Comparison of ENCODE assay signal across 20 mouse cellular contexts in the genomic region with DNA sequence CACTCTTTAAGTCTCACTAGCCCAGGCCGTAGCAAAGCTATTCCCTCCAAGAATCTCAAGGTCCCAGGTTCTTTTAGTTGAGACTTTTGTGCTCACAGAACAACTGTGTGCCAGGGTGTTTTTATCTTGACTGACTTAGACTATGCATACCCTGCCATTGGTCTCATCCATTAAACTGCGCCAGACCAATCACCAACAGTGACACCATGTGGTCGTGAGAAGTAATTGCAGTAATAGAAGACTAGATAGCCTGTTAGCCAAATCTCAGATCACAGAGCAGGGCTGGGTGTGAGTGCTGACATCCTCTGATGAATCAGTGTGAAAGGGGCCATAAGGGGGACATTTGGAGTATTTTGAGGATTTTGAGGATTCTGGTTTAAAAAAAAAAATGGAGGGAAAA.
A peak's percentile ranks its signal among the peaks of the same experiment; 100 is the strongest.
DNase-seq lines count a peak whose midpoint lies in the region; ATAC-seq and TF ChIP-seq lines count a peak whose summit lies in the region.
"Had no signal": no experiment of that assay in that cellular context is flagged by ENCODE, and none has a peak within 500 bp of the region (broad histone marks: within the 10 kb centered on the region; RNA-seq: fewer than 3 reads in every experiment).

No protein-coding gene starts in this region.

- no peak overlapping the region for H3K27ac ChIP-seq in heart, adult 2 months
- H3K27ac ChIP-seq in heart, embryonic 12.5 days (ENCODE audit: poor library complexity, severe bottlenecking) = no peak overlapping the region
- no peak overlapping the region for H3K27ac ChIP-seq in liver, postnatal 0 days (ENCODE audit: low read depth)
- H3K27ac ChIP-seq in MEL (ENCODE audit: control insufficient read depth, low read depth, low read length) = no peak overlapping the region
- no peak overlapping the region for H3K27ac ChIP-seq in stomach, postnatal 0 days (replicated peaks)
- H3K27ac ChIP-seq: forebrain, embryonic 15.5 days; heart, embryonic 15.5 days; hindbrain, embryonic 10.5 days; limb, embryonic 15.5 days; lung, embryonic 15.5 days; midbrain, embryonic 13.5 days had no signal

- TF ChIP-seq RAD21 in MEL (IDR thresholded peaks at IDR 0.05; ENCODE audit: low read depth, low read length) = peak; percentile 53

- WGBS in heart, adult 2 months = 69% methylated on average over 3 of the region's 3 CpGs
- 65% methylated on average over 3 of the region's 3 CpGs for WGBS in heart, embryonic 12.5 days
- 72% methylated on average over 3 of the region's 3 CpGs for WGBS in liver, postnatal 0 days (ENCODE audit: insufficient replicate concordance)
- WGBS in stomach, postnatal 0 days = 73% methylated on average over 3 of the region's 3 CpGs

- no peaks in the 10 kb centered on the region for H3K27me3 ChIP-seq in heart, adult 2 months (ENCODE audit: control insufficient read depth, insufficient read depth, low read length)
- H3K27me3 ChIP-seq in heart, embryonic 12.5 days (replicated peaks) = peaks cover 9% of the 10 kb centered on the region
- H3K27me3 ChIP-seq in liver, postnatal 0 days (ENCODE audit: insufficient read depth, low read length) = no peaks in the 10 kb centered on the region
- H3K27me3 ChIP-seq in MEL (ENCODE audit: control insufficient read depth in 1 of 2, insufficient read depth in 2 of 2, low read length in 2 of 2) = no peaks in the 10 kb centered on the region
- no peaks in the 10 kb centered on the region for H3K27me3 ChIP-seq in stomach, postnatal 0 days (ENCODE audit: control insufficient read depth, insufficient read depth, low read length)
- H3K27me3 ChIP-seq: forebrain, embryonic 15.5 days; heart, embryonic 15.5 days; limb, embryonic 15.5 days; lung, embryonic 15.5 days; midbrain, embryonic 13.5 days had no signal

- H3K9me3 ChIP-seq in heart, embryonic 12.5 days (replicated peaks) = peaks cover 9% of the 10 kb centered on the region; the same call in 1 of the 2 replicates
- H3K9me3 ChIP-seq in liver, postnatal 0 days (ENCODE audit: low read length) = peaks cover 7% of the 10 kb centered on the region
- H3K9me3 ChIP-seq in MEL (replicated peaks; ENCODE audit: insufficient read depth, low read length) = no peaks in the 10 kb centered on the region
- no peaks in the 10 kb centered on the region for H3K9me3 ChIP-seq in stomach, postnatal 0 days (ENCODE audit: control insufficient read depth, low read length)
- H3K9me3 ChIP-seq: forebrain, embryonic 15.5 days; heart, embryonic 15.5 days; hindbrain, embryonic 10.5 days; limb, embryonic 15.5 days; lung, embryonic 15.5 days had no signal

- intact Hi-C loops in heart, adult 2 months (cut with DNase I) = no loop called here

- H3K4me3 ChIP-seq in heart, adult 2 months = no peak overlapping the region
- no peak overlapping the region for H3K4me3 ChIP-seq in heart, embryonic 12.5 days
- no peak overlapping the region for H3K4me3 ChIP-seq in liver, postnatal 0 days (ENCODE audit: low read depth, low read length)
- H3K4me3 ChIP-seq in MEL (ENCODE audit: control insufficient read depth in 1 of 2, insufficient read depth in 1 of 2, low read depth in 2 of 2, low read length in 2 of 2) = no peak overlapping the region
- no peak overlapping the region for H3K4me3 ChIP-seq in stomach, postnatal 0 days (ENCODE audit: low read depth, low read length)
- H3K4me3 ChIP-seq: erythroblast, embryonic 14.5 days; forebrain, embryonic 15.5 days; heart, embryonic 15.5 days; hindbrain, embryonic 10.5 days; limb, embryonic 15.5 days; lung, embryonic 15.5 days; midbrain, embryonic 13.5 days had no signal

- H3K9ac ChIP-seq in heart, adult 2 months (ENCODE audit: low read depth, low read length) = no peak overlapping the region
- H3K9ac ChIP-seq in heart, embryonic 12.5 days = no peak overlapping the region
- H3K9ac ChIP-seq in liver, postnatal 0 days (replicated peaks) = no peak overlapping the region
- no peak overlapping the region for H3K9ac ChIP-seq in MEL (ENCODE audit: control insufficient read depth, low read depth, low read length, poor library complexity, severe bottlenecking)
- no peak overlapping the region for H3K9ac ChIP-seq in stomach, postnatal 0 days (ENCODE audit: low read length)
- H3K9ac ChIP-seq: forebrain, embryonic 15.5 days; heart, embryonic 15.5 days; limb, embryonic 15.5 days; lung, embryonic 15.5 days; midbrain, embryonic 13.5 days had no signal

- no peaks in the 10 kb centered on the region for H3K36me3 ChIP-seq in heart, adult 2 months (ENCODE audit: control insufficient read depth, insufficient read depth, low read length)
- no peaks in the 10 kb centered on the region for H3K36me3 ChIP-seq in heart, embryonic 12.5 days
- no peaks in the 10 kb centered on the region for H3K36me3 ChIP-seq in liver, postnatal 0 days (replicated peaks; ENCODE audit: insufficient read depth, low read length)
- H3K36me3 ChIP-seq in MEL (ENCODE audit: control insufficient read depth in 1 of 2, insufficient read depth in 2 of 2, low read length in 2 of 2) = no peaks in the 10 kb centered on the region
- no peaks in the 10 kb centered on the region for H3K36me3 ChIP-seq in stomach, postnatal 0 days (ENCODE audit: control insufficient read depth, insufficient read depth, low read length)
- H3K36me3 ChIP-seq: forebrain, embryonic 15.5 days; heart, embryonic 15.5 days; hindbrain, embryonic 10.5 days; limb, embryonic 15.5 days; lung, embryonic 15.5 days; midbrain, embryonic 13.5 days had no signal

- no peak for DNase-seq in heart, adult 2 months
- no peak for DNase-seq in liver, postnatal 0 days
- DNase-seq in liver (no peak), MEL (ENCODE audit: low read depth, low spot score) (peak; percentile 41)
- no peak for DNase-seq in stomach, postnatal 0 days (ENCODE audit: low spot score)
- DNase-seq in kidney, adult 11 months = no peak
- DNase-seq: cerebellum, adult 11 months; cerebellum, postnatal 25 days; kidney, postnatal 14 days; retina, postnatal 1 day; thymus, adult 18-20 months had no signal

- H3K4me1 ChIP-seq in heart, adult 2 months (ENCODE audit: control insufficient read depth, insufficient read depth, low read length) = no peaks in the 10 kb centered on the region
- peaks cover 7% of the 10 kb centered on the region; the same call in 1 of the 2 replicates for H3K4me1 ChIP-seq in heart, embryonic 12.5 days (replicated peaks)
- H3K4me1 ChIP-seq in liver, postnatal 0 days (ENCODE audit: insufficient read depth) = no peaks in the 10 kb centered on the region
- H3K4me1 ChIP-seq in MEL (ENCODE audit: control insufficient read depth in 1 of 2, insufficient read depth in 2 of 2, low read length in 2 of 2) = no peaks in the 10 kb centered on the region
- no peaks in the 10 kb centered on the region for H3K4me1 ChIP-seq in stomach, postnatal 0 days (replicated peaks; ENCODE audit: control insufficient read depth, insufficient read depth)
- H3K4me1 ChIP-seq: heart, embryonic 15.5 days had no signal

- H3K4me2 ChIP-seq in heart, embryonic 12.5 days = no peak overlapping the region
- H3K4me2 ChIP-seq in liver, postnatal 0 days (ENCODE audit: low read depth, low read length) = no peak overlapping the region
- H3K4me2 ChIP-seq in stomach, postnatal 0 days (replicated peaks; ENCODE audit: low read depth) = no peak overlapping the region
- H3K4me2 ChIP-seq: forebrain, embryonic 15.5 days; heart, embryonic 15.5 days; limb, embryonic 15.5 days; lung, embryonic 15.5 days; midbrain, embryonic 13.5 days had no signal

- peak; percentile 44 for TF ChIP-seq CTCF in heart, adult 2 months (IDR thresholded peaks at IDR 0.05)
- TF ChIP-seq CTCF in liver, postnatal 0 days (IDR thresholded peaks at IDR 0.05; ENCODE audit: low read depth) = peak; percentile 41
- TF ChIP-seq CTCF in MEL (IDR thresholded peaks at IDR 0.05 in 2 of 3, conservative IDR thresholded peaks at IDR 0.05 in 1 of 3; ENCODE audit: control insufficient read depth in 1 of 3, insufficient read depth in 1 of 3, low read depth in 2 of 3, low read length in 3 of 3, poor library complexity in 1 of 3, severe bottlenecking in 1 of 3) = peak; percentile 22 to 65 (median 29); a peak in 4 of 6 replicates
- TF ChIP-seq CTCF in stomach, postnatal 0 days (IDR thresholded peaks at IDR 0.05; ENCODE audit: low read depth) = peak; percentile 34

- ATAC-seq in heart, embryonic 12.5 days (ENCODE audit: insufficient number of reproducible peaks, low FRiP score) = no peak
- no peak for ATAC-seq in liver, postnatal 0 days
- no peak for ATAC-seq in stomach, postnatal 0 days (ENCODE audit: low FRiP score, low TSS enrichment)
- ATAC-seq: forebrain, embryonic 15.5 days; midbrain, embryonic 13.5 days; Patski had no signal

- no peak for TF ChIP-seq POLR2A in heart, adult 2 months (IDR thresholded peaks at IDR 0.05; ENCODE audit: insufficient read depth, low read depth, low read length)
- no peak for TF ChIP-seq POLR2A in MEL (IDR thresholded peaks at IDR 0.05; ENCODE audit: control insufficient read depth in 1 of 2, insufficient read depth in 1 of 2, low read depth in 1 of 2, low read length in 2 of 2, poor library complexity in 1 of 2)

- H3K79me2 ChIP-seq in heart, adult 2 months (replicated peaks; ENCODE audit: control insufficient read depth, insufficient read depth, low read length) = no peaks in the 10 kb centered on the region
- H3K79me2 ChIP-seq in MEL (ENCODE audit: control insufficient read depth, insufficient read depth, low read length, poor library complexity) = no peaks in the 10 kb centered on the region

- no peak for TF ChIP-seq EP300 in heart, adult 2 months (IDR thresholded peaks at IDR 0.05; ENCODE audit: insufficient read depth, low read depth, low read length)
- TF ChIP-seq EP300 in liver, postnatal 0 days (IDR thresholded peaks at IDR 0.05; ENCODE audit: low read depth) = no peak
- TF ChIP-seq EP300 in MEL (IDR thresholded peaks at IDR 0.05; ENCODE audit: low read depth in 1 of 2, low read length in 2 of 2) = no peak
- no peak for TF ChIP-seq EP300 in stomach, postnatal 0 days (optimal IDR thresholded peaks at IDR 0.05)

TF ChIP-seq in MEL, 35 proteins besides CTCF, POLR2A, EP300 and RAD21:
- peak; percentile 67 for TF ChIP-seq SMC3 (IDR thresholded peaks at IDR 0.05; ENCODE audit: low read depth, low read length)
- no peak for TF ChIP-seq MEF2A (IDR thresholded peaks at IDR 0.05; ENCODE audit: extremely low read depth, insufficient replicate concordance, low read depth, low read length, poor library complexity, severe bottlenecking)
- TF ChIP-seq ZC3H11A (IDR thresholded peaks at IDR 0.05; ENCODE audit: low read depth, low read length) = peak; percentile 44; the same call in 1 of the 2 replicates
- no peak for TF ChIP-seq POLR2AphosphoS5 (IDR thresholded peaks at IDR 0.05; ENCODE audit: borderline replicate concordance, low read depth, low read length)
- no peak for TF ChIP-seq BHLHE40 (IDR thresholded peaks at IDR 0.05; ENCODE audit: borderline replicate concordance, low read depth, low read length)
